Mouse (Mus musculus): Measurements from ENCODE around the gene Tom1l2.

The Tom1l2 gene

GRCm38 (mm10) chr11:60199702-60200184 lies 153.0 kb downstream of the Tom1l2 start:
- DNase-seq, result peak; percentile 90

GRCm38 (mm10) chr11:60198651-60199050 lies 154.1 kb downstream of the Tom1l2 start:
- DNase-seq, result no peak

- DNase-seq, result no peak
Observed at GRCm38 (mm10) chr11:60197998-60198619, 154.6 kb downstream of the Tom1l2 start.

- DNase-seq, result no peak
Observed at GRCm38 (mm10) chr11:60196344-60196743, 156.4 kb downstream of the Tom1l2 start.

GRCm38 (mm10) chr11:60195108-60195507 lies 157.6 kb downstream of the Tom1l2 start:
- DNase-seq, result no peak

GRCm38 (mm10) chr11:60193556-60193955 lies 159.1 kb downstream of the Tom1l2 start:
- DNase-seq, result no peak

- no peak for DNase-seq
Observed at GRCm38 (mm10) chr11:60192534-60192933, 160.2 kb downstream of the Tom1l2 start.

GRCm38 (mm10) chr11:60190055-60190641 lies 162.6 kb downstream of the Tom1l2 start:
- no peak for DNase-seq

DNA sequence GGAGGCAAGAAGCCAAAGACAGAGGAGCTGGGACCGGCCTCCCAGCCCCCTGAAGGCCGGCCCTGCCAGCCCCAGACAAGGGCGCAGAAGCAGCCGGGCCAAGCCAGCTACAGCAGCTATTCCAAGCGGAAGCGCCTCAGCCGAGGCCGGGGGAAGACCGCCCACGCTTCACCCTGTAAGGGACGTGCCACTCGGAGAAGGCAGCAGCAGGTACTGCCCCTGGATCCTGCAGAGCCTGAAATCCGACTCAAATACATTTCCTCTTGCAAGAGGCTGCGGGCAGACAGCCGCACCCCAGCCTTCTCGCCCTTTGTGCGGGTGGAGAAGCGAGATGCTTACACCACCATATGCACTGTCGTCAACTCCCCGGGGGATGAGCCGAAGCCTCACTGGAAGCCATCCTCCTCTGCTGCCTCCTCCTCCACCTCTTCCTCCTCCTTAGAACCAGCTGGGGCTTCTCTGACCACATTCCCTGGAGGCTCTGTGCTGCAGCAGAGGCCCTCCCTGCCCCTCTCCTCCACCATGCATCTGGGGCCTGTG lies 163.1 kb downstream of the Tom1l2 start:
- no peak for DNase-seq

GRCm38 (mm10) chr11:60188275-60188853 lies 164.3 kb downstream of the Tom1l2 start:
- DNase-seq, result no peak

GRCm38 (mm10) chr11:60187070-60187469 lies 165.6 kb downstream of the Tom1l2 start:
- DNase-seq, result peak; percentile 57

GRCm38 (mm10) chr11:60185396-60186231 lies 167.1 kb downstream of the Tom1l2 start:
- DNase-seq, result peak; percentile 83

GRCm38 (mm10) chr11:60184346-60185325 lies 168.1 kb downstream of the Tom1l2 start:
- peak; percentile 51 for DNase-seq

DNA sequence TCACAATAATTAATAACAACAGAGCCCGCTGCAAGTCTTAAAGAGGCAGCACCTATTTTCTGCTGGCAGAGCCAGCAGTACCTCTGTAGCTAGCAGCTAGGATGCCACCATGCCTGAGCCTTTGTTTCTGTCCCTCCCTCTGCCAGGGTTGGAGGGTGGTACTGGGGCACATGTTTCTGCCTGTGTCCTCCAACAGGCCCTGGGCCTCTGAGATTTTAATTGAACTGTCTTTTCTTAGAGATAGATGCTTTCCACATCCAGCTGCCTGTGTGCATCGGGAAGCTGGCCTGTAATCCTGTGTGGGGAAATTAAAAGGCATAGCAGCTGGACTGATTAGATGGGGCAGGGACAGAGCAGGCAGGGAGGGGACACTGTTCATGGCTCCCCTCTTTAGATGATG lies 170.0 kb downstream of the Tom1l2 start:
- DNase-seq, result peak; percentile 20

GRCm38 (mm10) chr11:60182116-60182670 lies 170.5 kb downstream of the Tom1l2 start:
- peak; percentile 52 for DNase-seq

GRCm38 (mm10) chr11:60178506-60178905 lies 174.2 kb downstream of the Tom1l2 start:
- peak; percentile 75 for DNase-seq

GRCm38 (mm10) chr11:60178005-60178404 lies 174.7 kb downstream of the Tom1l2 start:
- peak; percentile 52 for DNase-seq

- DNase-seq, result peak; percentile 79
Observed at GRCm38 (mm10) chr11:60176975-60177657, 175.6 kb downstream of the Tom1l2 start.

Data from cerebellum, adult 9-11 months (tissue).